Mouse (Mus musculus) neural tube, embryonic 12.5 days (tissue): ENCODE measurements around the gene Arid1b. TPM values are rescaled to one million over a fixed set of nuclear protein-coding genes. Genes with fewer than 3 reads are reported as not detected.

ENCODE experiments used
- ATAC-seq: fragments of 200-750 bp; cut with Nextera tagmentation; 2 replicates; pipeline ENCODE4 v1.8.0; 2017; ENCODE audit warnings: low read depth, mild to moderate bottlenecking, moderate TSS enrichment, moderate library complexity; ENCODE audit not compliant: low FRiP score
- H3K27ac ChIP-seq: fragments of 300-500 bp; sonication (generic); 2 replicates; pipeline ENCODE4 v1.5.1; 2016
- H3K27me3 ChIP-seq: fragments of 300-500 bp; sonication (generic); replicated peaks from 2 replicates; pipeline ENCODE4 v1.6.1; 2016; ENCODE audit warnings: mild to moderate bottlenecking
- H3K36me3 ChIP-seq: fragments of 300-500 bp; sonication (generic); 2 replicates; pipeline ENCODE4 v1.6.1; 2016; ENCODE audit warnings: mild to moderate bottlenecking
- H3K4me1 ChIP-seq: fragments of 300-500 bp; sonication (generic); 2 replicates; pipeline ENCODE4 v1.6.1; 2016
- H3K4me2 ChIP-seq: fragments of 300-500 bp; sonication (generic); replicated peaks from 2 replicates; pipeline ENCODE4 v1.6.1; 2016; ENCODE audit warnings: mild to moderate bottlenecking
- H3K4me3 ChIP-seq: fragments of 300-500 bp; sonication (generic); 2 replicates; pipeline ENCODE4 v1.5.1; 2016
- H3K9ac ChIP-seq: fragments of 300-500 bp; sonication (generic); 2 replicates; pipeline ENCODE4 v1.6.1; 2016; ENCODE audit warnings: mild to moderate bottlenecking
- H3K9me3 ChIP-seq: fragments of 300-500 bp; sonication (generic); 2 replicates; pipeline ENCODE4 v1.6.1; 2016; ENCODE audit warnings: mild to moderate bottlenecking
- WGBS: fragments of 180-500 bp; shearing (Covaris S2); methylation state at CpG from one replicate; pipeline ENCODE4 v1.1.7; 2016; 5-methylcytosine and 5-hydroxymethylcytosine counted together
- polyA plus RNA-seq: library from polyadenylated mRNA; unstranded; fragments of >200 nt; fragmentation: Nextera tagmentation; extraction: Ambion mirVana; gene quantifications from 2 replicates; pipeline ENCODE4 v1.2.1, GENCODE M21; 2016

Gene Arid1b
- polyA plus RNA-seq, 1 experiment from 2014 or later: 18.7 TPM

- no peak overlapping the region for H3K4me2 ChIP-seq
- H3K9ac ChIP-seq: no peak overlapping the region
- ATAC-seq: no peak
- no peaks in the 10 kb centered on the region for H3K9me3 ChIP-seq
- H3K27me3 ChIP-seq: no peaks in the 10 kb centered on the region
- no peak overlapping the region for H3K4me3 ChIP-seq
- H3K36me3 ChIP-seq: no peaks in the 10 kb centered on the region
- 63% methylated on average over 2 of the region's 2 CpGs for WGBS
- peaks cover 17% of the 10 kb centered on the region; the same call in 1 of the 2 replicates for H3K4me1 ChIP-seq
- no peak overlapping the region for H3K27ac ChIP-seq
These were observed 182.2 kb downstream of the Arid1b start for GRCm38 (mm10) chr17:5176315-5176714.

- no peak overlapping the region for H3K9ac ChIP-seq
- no peak overlapping the region for H3K4me3 ChIP-seq
- no peak overlapping the region for H3K27ac ChIP-seq
- 88% methylated on average over 10 of the region's 10 CpGs for WGBS
- no peak overlapping the region for H3K4me2 ChIP-seq
- H3K27me3 ChIP-seq: no peaks in the 10 kb centered on the region
- no peaks in the 10 kb centered on the region for H3K36me3 ChIP-seq
- no peak for ATAC-seq
- H3K4me1 ChIP-seq: peaks cover 17% of the 10 kb centered on the region; the same call in 1 of the 2 replicates
- no peaks in the 10 kb centered on the region for H3K9me3 ChIP-seq
These were observed 184.4 kb downstream of the Arid1b start for GRCm38 (mm10) chr17:5178534-5178933.

- no peak overlapping the region for H3K4me2 ChIP-seq
- 58% methylated on average over 7 of the region's 7 CpGs for WGBS
- no peaks in the 10 kb centered on the region for H3K36me3 ChIP-seq
- ATAC-seq: no peak
- no peaks in the 10 kb centered on the region for H3K9me3 ChIP-seq
- H3K4me3 ChIP-seq: no peak overlapping the region
- H3K27me3 ChIP-seq: no peaks in the 10 kb centered on the region
- no peak overlapping the region for H3K27ac ChIP-seq
- H3K4me1 ChIP-seq: peaks cover 17% of the 10 kb centered on the region; the same call in 1 of the 2 replicates
- H3K9ac ChIP-seq: no peak overlapping the region
These were observed 184.9 kb downstream of the Arid1b start for GRCm38 (mm10) chr17:5179004-5179403.

- Histone ChIP-seq H3K4me2 (no peak overlapping the region), H3K9me3 (no peaks in the 10 kb centered on the region), H3K4me1 (peaks cover 17% of the 10 kb centered on the region; the same call in 1 of the 2 replicates), H3K27ac (no peak overlapping the region), H3K4me3 (no peak overlapping the region), H3K27me3 (no peaks in the 10 kb centered on the region), H3K36me3 (no peaks in the 10 kb centered on the region), H3K9ac (no peak overlapping the region)
- ATAC-seq: no peak
- 79% methylated on average over 5 of the region's 5 CpGs for WGBS
These were observed 185.3 kb downstream of the Arid1b start for GRCm38 (mm10) chr17:5179412-5179811.

- H3K27ac ChIP-seq: no peak overlapping the region
- peaks cover 16% of the 10 kb centered on the region; the same call in 1 of the 2 replicates for H3K4me1 ChIP-seq
- no peak overlapping the region for H3K4me2 ChIP-seq
- H3K36me3 ChIP-seq: no peaks in the 10 kb centered on the region
- no peak for ATAC-seq
- no peak overlapping the region for H3K9ac ChIP-seq
- no peaks in the 10 kb centered on the region for H3K27me3 ChIP-seq
- 88% methylated on average over 4 of the region's 4 CpGs for WGBS
- no peak overlapping the region for H3K4me3 ChIP-seq
- H3K9me3 ChIP-seq: no peaks in the 10 kb centered on the region
These were observed 185.9 kb downstream of the Arid1b start for GRCm38 (mm10) chr17:5179925-5180525.

- ATAC-seq: no peak
- no peaks in the 10 kb centered on the region for H3K9me3 ChIP-seq
- no peak overlapping the region for H3K4me3 ChIP-seq
- H3K36me3 ChIP-seq: no peaks in the 10 kb centered on the region
- 89% methylated on average over 6 of the region's 6 CpGs for WGBS
- no peak overlapping the region for H3K9ac ChIP-seq
- H3K4me2 ChIP-seq: no peak overlapping the region
- 0 out of 2 replicates have a peak, but pooled peaks cover 7% of the 10 kb centered on the region for H3K4me1 ChIP-seq
- no peak overlapping the region for H3K27ac ChIP-seq
- H3K27me3 ChIP-seq: no peaks in the 10 kb centered on the region
These were observed 186.8 kb downstream of the Arid1b start for GRCm38 (mm10) chr17:5180925-5181324.

GRCm38 (mm10) chr17:5182493-5182892, 188.4 kb downstream of the Arid1b start:
- H3K27ac ChIP-seq: no peak overlapping the region
- WGBS: 93% methylated on average over 4 of the region's 4 CpGs
- H3K4me2 ChIP-seq: no peak overlapping the region
- H3K27me3 ChIP-seq: no peaks in the 10 kb centered on the region
- no peak for ATAC-seq
- H3K4me3 ChIP-seq: no peak overlapping the region
- H3K9ac ChIP-seq: no peak overlapping the region
- no peaks in the 10 kb centered on the region for H3K9me3 ChIP-seq
- 0 out of 2 replicates have a peak, but pooled peaks cover 7% of the 10 kb centered on the region for H3K4me1 ChIP-seq
- H3K36me3 ChIP-seq: no peaks in the 10 kb centered on the region

- Histone ChIP-seq H3K4me3 (no peak overlapping the region), H3K4me1 (peaks cover 9% of the 10 kb centered on the region; the same call in 1 of the 2 replicates), H3K27ac (no peak overlapping the region), H3K9me3 (no peaks in the 10 kb centered on the region), H3K9ac (no peak overlapping the region), H3K27me3 (no peaks in the 10 kb centered on the region), H3K36me3 (no peaks in the 10 kb centered on the region), H3K4me2 (no peak overlapping the region)
- no peak for ATAC-seq
- 88% methylated on average over 4 of the region's 4 CpGs for WGBS
These were observed 191.4 kb downstream of the Arid1b start for GRCm38 (mm10) chr17:5185501-5185900.

- H3K27ac ChIP-seq: no peak overlapping the region
- no peak overlapping the region for H3K4me3 ChIP-seq
- 64% methylated on average over 2 of the region's 2 CpGs for WGBS
These were observed 193.4 kb downstream of the Arid1b start for GRCm38 (mm10) chr17:5187546-5187945.

GRCm38 (mm10) chr17:5188400-5188799, 194.3 kb downstream of the Arid1b start:
- Histone ChIP-seq H3K4me1 (peaks cover 8% of the 10 kb centered on the region; the same call in 1 of the 2 replicates), H3K27ac (no peak overlapping the region; the same call in 1 of the 2 replicates), H3K4me2 (no peak overlapping the region), H3K4me3 (no peak overlapping the region), H3K27me3 (no peaks in the 10 kb centered on the region), H3K9ac (no peak overlapping the region), H3K9me3 (no peaks in the 10 kb centered on the region), H3K36me3 (no peaks in the 10 kb centered on the region)
- 78% methylated on average over 7 of the region's 7 CpGs for WGBS
- no peak for ATAC-seq

More at GRCm38 (mm10) chr17:5187546-5187945, 193.4 kb downstream of the Arid1b start:
- Histone ChIP-seq H3K36me3 (no peaks in the 10 kb centered on the region), H3K4me2 (no peak overlapping the region), H3K9me3 (no peaks in the 10 kb centered on the region), H3K27me3 (no peaks in the 10 kb centered on the region), H3K9ac (no peak overlapping the region), H3K4me1 (peaks cover 8% of the 10 kb centered on the region; the same call in 1 of the 2 replicates)
- ATAC-seq: no peak

- WGBS: 2% methylated on average over 40 of the region's 40 CpGs
- peaks cover 16% of the 10 kb centered on the region; the same call in 1 of the 2 replicates for H3K4me1 ChIP-seq
These were observed 195.6 kb downstream of the Arid1b start for GRCm38 (mm10) chr17:5189551-5190351.

GRCm38 (mm10) chr17:5190367-5190766, 196.2 kb downstream of the Arid1b start:
- 32% methylated on average over 3 of the region's 3 CpGs for WGBS
- Histone ChIP-seq H3K4me1 (peaks cover 21% of the 10 kb centered on the region; the same call in 1 of the 2 replicates), H3K9ac (peak overlapping the region; percentile 67), H3K27me3 (no peaks in the 10 kb centered on the region), H3K9me3 (no peaks in the 10 kb centered on the region), H3K4me2 (peak overlapping the region; percentile 80), H3K27ac (peak overlapping the region; percentile 93), H3K4me3 (peak overlapping the region; percentile 54), H3K36me3 (no peaks in the 10 kb centered on the region)
- ATAC-seq: no peak

More at GRCm38 (mm10) chr17:5189551-5190351, 195.6 kb downstream of the Arid1b start:
- peak overlapping the region; percentile 67 for H3K9ac ChIP-seq
- no peaks in the 10 kb centered on the region for H3K27me3 ChIP-seq
- H3K27ac ChIP-seq: peak overlapping the region; percentile 93
- no peaks in the 10 kb centered on the region for H3K36me3 ChIP-seq
- H3K4me2 ChIP-seq: peak overlapping the region; percentile 80
- no peaks in the 10 kb centered on the region for H3K9me3 ChIP-seq
- ATAC-seq: peak; percentile 98
- H3K4me3 ChIP-seq: peak overlapping the region; percentile 54
